Mouse (Mus musculus) kidney, postnatal 10 days (tissue): ENCODE results near the gene Omp.
A peak's percentile ranks its signal among the peaks of the same experiment; 100 is the strongest.

Experiments
- DNase-seq: peaks from one replicate; pipeline ENCODE4 v3.0.0; 2021; ENCODE audit warnings: mixed read lengths

Omp gene

DNA sequence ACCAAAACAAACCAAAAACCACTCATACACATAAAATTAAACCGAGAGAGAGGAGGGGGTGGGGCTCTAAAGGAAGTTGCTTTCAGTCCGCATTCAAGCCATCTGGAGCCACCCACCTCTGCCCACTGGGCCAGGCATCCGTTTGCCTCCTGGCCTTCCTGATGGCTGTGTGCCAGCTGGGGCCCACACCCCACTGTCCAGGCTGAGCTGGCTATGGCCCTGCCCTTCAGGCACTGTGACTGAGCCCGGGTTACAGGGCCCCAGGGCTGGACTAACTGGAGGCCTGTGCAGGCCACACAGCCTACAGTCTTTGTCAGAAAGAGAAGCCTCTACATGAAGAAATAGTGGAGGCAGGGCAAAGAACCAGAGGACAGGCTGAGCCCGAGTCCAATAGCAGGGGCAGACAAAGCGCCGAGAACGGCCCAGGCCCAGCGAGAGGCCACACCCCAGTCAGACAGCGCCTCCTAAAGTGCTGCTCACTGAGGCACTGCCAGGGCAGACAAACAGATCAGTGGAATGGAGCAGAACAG, 19.8 kb upstream of the Omp start:
- DNase-seq, result peak; percentile 67

- no peak for DNase-seq
These were observed 19.2 kb upstream of the Omp start for GRCm38 (mm10) chr7:98164382-98164998.

- DNase-seq, result peak; percentile 23
These were observed 18.4 kb upstream of the Omp start for GRCm38 (mm10) chr7:98163700-98164099.

DNA sequence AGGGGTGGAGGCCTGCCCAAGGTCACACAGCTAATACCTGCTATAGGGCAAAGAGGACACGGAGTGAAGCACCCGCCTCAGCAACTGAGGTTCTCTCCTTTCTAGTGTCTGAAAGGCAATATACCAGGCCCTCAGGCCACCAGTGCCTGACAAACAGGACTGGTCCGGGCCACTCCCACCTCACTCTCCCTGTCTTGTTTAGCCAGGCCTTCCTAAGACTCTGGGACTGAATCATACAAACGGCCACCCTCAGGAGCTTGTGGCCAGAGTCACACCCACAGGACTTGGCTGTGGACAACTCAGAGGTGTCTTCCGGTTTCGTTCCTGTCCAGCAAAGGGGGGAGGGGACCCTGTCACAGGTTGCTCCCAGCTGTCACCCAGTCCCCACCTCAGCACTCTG, 16.9 kb upstream of the Omp start:
- peak; percentile 13 for DNase-seq

GRCm38 (mm10) chr7:98160041-98160740, 14.9 kb upstream of the Omp start:
- DNase-seq, result peak; percentile 66

DNA sequence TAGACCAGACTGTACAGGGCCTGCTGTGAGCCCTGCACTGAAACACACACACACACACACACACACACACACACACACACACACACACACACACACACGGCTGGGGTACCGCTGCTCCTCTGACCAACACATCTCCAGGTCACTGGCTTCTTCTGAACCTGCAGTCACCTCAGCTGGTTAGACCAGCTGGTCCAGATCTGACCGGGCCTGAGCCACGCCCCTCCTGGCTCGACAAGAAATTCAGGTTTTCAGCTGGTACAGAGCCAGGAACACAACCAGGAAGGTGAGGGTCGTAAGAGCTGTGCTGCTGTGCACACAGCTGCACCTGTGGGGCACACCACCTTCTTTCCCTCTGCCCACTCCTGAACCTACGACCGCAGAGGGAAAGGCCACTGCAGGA, 13.2 kb upstream of the Omp start:
- DNase-seq, result peak; percentile 82

DNA sequence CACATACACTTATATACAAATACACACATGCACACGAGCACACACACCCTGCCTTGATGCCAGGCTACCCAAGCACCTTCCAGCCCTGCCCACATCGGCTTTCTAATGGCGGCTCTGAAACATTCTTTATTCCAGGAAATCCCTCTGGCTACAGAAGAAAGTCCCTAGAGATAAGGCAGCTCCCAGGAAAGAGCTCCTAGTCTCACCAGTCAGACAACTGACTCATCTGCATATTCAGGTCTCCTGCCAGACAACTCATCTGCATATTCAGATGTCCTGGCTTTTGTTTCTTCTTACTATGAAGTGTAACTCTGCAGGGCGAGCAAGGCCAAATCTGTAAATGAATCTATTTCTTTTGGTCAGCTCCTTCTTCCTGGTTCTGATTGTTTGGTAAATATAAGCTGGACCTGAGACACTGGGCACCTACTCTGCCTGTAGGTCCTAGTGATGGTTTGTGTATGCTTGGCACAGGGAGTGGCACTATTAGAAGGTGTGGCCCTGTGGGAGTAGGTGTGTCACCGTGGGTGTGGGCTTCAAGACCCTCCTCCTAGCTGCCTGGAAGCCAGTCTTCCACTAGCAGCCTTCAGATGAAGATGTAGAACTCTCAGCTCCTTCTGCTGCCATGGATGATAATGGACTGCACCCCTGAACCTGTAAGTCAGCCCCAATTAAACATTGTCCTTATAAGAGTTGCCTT, 12.5 kb upstream of the Omp start:
- no peak for DNase-seq

- peak; percentile 21 for DNase-seq
These were observed 11.0 kb upstream of the Omp start for GRCm38 (mm10) chr7:98156280-98156665.

- DNase-seq, result peak; percentile 88
These were observed 10.4 kb upstream of the Omp start for GRCm38 (mm10) chr7:98155546-98156279.

GRCm38 (mm10) chr7:98153892-98154291, 8.6 kb upstream of the Omp start:
- no peak for DNase-seq

DNA sequence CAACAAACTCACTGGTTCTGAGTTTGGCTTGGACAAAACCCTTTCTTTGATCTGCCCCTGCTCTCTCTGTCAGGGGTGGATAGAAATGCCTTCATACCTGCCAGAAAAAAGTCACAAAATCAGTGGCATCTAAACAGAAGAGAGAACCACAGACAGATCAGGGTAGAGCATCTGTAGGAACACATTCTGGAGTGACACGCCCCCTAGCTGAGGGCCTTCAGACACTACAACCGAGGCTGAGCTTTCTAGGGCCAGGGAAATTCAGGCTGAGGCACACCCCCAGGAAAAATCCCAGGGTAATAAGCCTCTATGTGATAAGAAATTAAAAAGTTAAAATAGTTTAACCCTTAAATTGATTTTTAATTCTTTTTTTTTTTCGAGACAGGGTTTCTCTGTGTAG, 8.0 kb upstream of the Omp start:
- DNase-seq, result no peak

DNA sequence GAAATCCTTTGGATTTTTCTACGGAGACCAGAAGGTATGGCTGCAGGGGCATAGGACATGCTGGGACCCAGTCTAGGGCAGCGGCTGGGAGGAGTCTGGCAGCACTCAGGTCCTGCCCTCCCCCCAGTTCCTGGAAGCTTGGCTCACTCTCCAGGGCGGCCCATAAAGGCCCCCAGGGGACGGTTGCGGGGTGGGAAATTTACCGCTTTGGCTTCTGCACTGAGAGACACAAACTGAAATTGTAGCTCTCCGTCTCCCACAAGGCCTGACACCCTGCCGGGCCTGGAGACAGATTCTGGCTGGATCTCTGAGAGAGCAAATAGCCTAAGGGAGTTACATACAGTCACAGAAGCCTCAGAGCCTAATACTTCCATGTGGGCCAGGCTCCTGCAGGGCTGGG, 7.1 kb upstream of the Omp start:
- peak; percentile 71 for DNase-seq

- DNase-seq, result peak; percentile 43
These were observed 5.2 kb upstream of the Omp start for GRCm38 (mm10) chr7:98150525-98150924.

DNA sequence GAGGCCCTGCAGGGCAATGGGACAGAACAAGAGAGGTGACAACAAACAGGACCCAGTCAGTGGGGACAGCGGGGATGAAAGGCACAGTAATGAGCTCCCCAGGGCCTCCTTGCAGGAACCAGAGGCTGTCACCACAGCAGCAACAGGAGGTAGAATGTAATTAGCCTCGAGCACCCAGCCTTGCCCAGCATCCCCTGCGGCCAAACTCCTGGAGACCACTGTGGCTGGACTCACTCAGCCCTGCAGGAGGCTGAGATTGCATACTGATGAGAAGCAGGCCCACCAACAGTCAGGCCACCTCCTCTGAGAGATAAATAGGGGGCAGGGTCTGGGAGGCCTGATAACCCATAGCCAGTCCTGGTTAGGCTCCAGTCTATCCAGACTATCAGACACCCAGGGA, 4.5 kb upstream of the Omp start:
- DNase-seq, result no peak

DNA sequence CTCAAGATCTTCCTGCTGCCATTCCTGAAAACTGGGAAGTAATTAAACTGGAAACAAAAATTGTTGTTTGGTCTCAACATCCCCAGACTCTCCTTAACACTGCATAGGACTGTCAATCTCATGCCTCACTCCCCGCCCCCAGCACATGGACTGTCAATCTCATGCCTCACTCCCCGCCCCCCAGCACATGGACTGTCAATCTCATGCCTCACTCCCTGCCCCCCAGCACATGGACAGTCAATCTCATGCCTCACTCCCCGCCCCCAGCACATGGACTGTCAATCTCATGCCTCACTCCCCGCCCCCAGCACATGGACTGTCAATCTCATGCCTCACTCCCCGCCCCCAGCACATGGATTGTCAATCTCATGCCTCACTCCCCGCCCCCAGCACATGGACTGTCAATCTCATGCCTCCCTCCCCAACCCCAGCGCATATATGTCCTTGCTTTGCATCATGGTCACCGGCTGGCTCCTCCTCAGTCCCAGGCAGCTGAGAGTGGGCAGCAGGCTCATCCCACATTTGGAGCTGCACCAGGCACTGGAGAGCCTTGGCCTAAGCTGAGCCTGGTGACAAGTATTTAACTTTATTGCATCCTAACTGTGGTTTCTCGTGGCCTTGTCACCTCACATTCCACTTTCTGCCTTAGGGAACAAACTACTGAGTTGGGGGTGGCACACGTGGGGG, 3.6 kb upstream of the Omp start:
- DNase-seq, result no peak

DNA sequence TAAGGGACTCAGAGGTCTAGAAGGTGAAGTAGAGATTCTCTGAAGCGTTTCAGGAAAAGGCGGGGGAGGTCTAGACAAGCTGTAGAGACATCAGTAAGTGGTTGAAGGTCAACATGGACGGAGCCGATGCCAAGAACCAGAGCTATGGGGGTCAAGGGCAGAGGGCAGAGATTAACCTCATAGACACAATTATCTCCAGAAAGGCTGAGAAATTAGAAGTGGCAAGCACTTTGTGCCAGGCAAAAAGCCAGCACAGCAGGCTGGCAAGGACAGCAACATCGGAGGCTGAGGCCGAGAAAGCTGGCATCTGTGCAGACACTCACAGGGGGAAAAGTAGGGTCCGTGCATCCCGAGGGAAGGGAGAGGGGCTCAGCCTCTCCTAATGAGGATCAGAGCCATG, 2.5 kb upstream of the Omp start:
- DNase-seq, result peak; percentile 35

DNA sequence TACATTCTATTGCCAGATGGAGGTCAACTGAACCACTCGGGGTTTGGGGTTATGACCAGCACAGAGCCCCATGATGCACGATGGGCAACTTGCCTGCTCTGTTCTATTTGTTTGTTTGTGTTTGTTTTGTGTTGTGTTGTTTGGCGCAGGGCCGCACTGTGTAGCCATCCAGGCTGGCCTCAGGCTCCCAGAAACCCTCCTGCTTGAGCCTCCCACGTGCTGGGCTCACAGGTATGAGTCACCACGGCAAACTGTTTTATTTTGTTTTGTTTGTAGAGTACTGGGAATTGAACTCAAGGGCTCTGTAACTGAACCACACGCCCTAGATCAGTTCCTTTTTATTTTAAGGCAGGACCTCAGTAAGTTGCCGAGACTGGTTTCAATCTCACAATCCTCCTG, 1.1 kb upstream of the Omp start:
- DNase-seq, result no peak

DNA sequence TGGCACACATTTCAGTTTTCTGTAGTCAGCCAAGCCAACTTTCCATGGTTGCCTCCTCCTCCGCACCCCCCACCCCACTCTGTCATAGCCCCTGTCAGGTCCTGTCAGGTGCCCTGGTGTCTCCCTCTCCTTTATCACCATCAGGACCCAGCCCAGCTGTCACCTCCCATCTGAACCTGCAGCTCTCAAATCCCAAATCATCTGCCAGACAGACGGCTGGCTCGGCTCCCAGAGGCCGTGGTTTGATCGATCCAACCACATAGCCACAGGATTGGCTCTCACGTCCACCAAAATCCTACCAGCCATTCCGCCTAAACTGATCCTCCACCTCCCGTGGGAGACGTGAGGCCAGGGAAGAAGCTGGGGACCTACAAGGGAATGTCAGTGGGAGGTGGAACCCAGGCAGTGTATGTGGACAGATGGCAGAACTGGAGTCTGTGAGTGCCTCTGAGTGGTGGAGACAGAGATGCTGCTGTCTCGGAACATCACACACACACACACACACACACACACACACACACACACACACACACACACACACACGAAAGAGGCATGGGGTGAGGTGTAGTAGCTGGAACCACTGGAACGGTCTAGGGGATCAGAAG, 642 bp upstream of the Omp start:
- no peak for DNase-seq

DNA sequence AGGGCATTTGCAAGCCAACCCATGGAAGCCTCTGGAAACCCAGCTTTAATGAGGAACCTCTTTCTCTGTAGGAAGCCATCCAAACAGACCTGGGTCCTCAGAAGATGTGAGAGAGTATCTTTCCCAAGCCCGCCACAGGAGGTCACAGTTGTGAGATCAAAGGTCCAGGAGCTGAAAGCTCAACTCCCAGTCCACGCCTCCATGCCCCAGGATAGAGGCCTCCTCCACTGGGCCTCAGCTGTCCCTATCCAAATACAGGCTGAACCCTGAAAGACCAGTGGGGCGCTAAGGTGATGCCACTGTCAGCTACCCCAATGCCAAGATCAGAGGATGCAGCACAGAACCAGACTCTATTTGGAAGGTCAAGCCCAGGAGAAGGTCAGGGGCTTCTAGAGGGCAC, 2.7 kb downstream of the Omp start:
- no peak for DNase-seq

- no peak for DNase-seq
These were observed 3.1 kb downstream of the Omp start for GRCm38 (mm10) chr7:98142247-98142646.

GRCm38 (mm10) chr7:98141206-98141605, 4.1 kb downstream of the Omp start:
- DNase-seq, result peak; percentile 87

DNA sequence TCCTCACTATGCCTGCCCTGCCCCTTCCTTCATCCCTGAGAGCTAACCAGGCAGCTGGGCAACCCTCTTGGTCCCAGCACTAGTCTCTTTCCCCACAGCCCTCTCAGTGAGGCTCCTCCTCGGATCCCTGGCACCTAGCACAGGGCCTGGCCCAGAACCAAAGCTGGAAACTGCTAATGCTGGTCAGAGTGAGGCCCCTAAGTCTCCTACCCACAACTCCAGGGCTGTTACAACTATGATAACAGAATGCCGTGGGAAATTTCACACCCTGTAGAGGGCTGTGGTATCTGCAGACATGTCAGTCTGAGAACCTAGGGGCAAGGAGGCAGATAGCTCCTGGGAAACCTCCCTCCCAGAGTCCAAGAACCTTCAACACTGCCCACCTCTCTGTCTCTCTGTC, 4.7 kb downstream of the Omp start:
- no peak for DNase-seq
